Mouse (Mus musculus): ENCODE results near the gene Fam24a. TPM values are rescaled to one million over a fixed set of nuclear protein-coding genes. Genes with fewer than 3 reads are reported as not detected.

Fam24a gene
- total RNA-seq (2021) = not detected
- long read RNA-seq, experiment 1 = 0 reads
- long read RNA-seq, experiment 2 = 0 reads

- DNase-seq = no peak
- intact Hi-C loops (cut with DNase I) = no loop called here
Observed at GRCm38 (mm10) chr7:131333564-131333963, at the start of gene Fam24a. TSS of gene Fam24a (plus strand) at chr7:131333864.

DNA sequence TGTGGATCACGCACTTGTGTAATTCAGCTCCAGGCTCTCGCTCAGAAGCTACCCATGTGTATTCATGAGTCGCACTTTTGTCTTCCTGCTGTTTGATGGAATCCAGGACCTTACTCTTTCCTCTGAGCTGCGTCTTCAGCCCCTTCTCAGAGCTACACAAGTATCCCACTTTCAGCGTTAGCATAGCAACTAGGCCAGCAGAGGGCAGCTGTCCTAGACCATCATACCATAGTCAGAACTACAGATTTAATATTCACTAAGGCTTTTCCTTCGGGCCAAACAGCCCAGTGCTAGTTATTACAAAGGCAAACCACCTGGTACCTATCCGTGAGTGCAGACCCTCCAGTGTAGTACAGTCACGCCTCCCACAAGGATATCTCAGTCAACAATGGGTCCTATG lies 36.5 kb upstream of the Fam24a start:
- no peak for DNase-seq
- intact Hi-C loops (cut with DNase I) = no loop called here

- no peak for DNase-seq
- intact Hi-C loops (cut with DNase I) = no loop called here
Observed at GRCm38 (mm10) chr7:131303340-131303739, 30.3 kb upstream of the Fam24a start.

DNA sequence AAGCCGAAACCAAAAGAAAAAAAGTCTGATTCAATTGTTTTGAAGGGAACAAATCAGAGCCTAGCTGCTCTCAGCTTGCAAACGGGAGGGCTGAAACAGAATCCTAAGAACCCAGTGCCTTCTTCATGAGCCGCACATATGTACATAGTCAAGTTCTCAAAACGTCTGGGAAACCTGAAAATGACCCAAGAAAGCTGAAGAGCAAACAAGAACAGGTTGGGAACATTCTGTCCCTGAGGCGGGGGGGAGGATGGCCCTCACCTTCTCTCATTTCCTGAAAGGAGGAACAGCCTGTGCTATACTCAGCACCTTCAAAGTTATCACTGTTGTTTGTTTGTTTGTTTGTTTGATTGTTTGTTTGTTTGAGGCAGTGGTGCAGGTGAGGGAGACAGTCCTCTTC lies 26.9 kb upstream of the Fam24a start:
- intact Hi-C loops (cut with DNase I) = no loop called here

GRCm38 (mm10) chr7:131314493-131314892 lies 19.2 kb upstream of the Fam24a start:
- DNase-seq = no peak
- intact Hi-C loops (cut with DNase I) = no loop called here

More for the DNA sequence above, 26.9 kb upstream of the Fam24a start:
- DNase-seq = no peak

DNA sequence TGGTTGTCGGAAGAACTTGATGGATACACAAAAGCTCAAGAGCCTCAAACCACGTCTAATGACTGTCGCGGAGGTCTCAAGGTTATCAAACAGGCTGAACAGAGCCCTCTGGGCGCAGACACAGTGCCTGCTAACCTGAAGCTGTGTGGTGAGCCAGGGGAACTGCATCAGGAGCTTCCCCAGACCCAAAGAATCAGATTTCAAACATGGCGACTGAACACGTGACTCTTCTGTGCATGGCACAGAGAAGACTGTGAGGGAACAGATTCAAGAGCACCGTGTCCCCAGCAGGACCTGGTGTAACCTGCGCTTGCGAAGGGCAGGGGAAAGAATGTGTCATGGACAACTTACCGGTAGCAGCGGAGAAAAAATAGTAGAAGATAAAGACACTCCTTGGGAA lies 16.1 kb upstream of the Fam24a start:
- intact Hi-C loops (cut with DNase I) = no loop called here
- no peak for DNase-seq

GRCm38 (mm10) chr7:131318340-131318739 lies 15.3 kb upstream of the Fam24a start:
- DNase-seq = no peak
- intact Hi-C loops (cut with DNase I) = no loop called here

DNA sequence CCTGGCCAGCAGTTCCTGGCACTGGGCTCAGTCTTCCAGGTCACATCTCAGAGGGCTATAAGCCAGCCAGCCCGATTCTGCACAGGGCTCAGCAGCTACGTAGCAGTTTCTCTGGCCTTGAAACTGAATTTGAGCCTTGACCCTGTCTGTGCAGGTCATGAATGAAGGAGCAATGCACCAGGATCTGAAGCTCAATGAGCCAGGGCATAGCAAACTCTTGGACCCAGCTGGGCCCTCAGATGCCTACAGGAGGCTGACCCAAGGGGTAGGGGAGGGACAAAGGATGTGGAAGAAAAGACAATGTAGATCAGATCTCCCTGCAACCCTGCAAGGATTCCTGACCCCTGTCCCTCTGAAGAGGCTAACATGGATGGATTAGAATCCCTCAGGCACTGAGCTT lies 11.5 kb upstream of the Fam24a start, which contains the start of gene Cuzd1:
TSS of gene Cuzd1 (minus strand) at position 101 of the 400 bp plus-strand sequence.
- intact Hi-C loops (cut with DNase I) = no loop called here
- DNase-seq = no peak

GRCm38 (mm10) chr7:131327054-131327453 lies 6.6 kb upstream of the Fam24a start:
- intact Hi-C loops (cut with DNase I) = no loop called here
- no peak for DNase-seq

DNA sequence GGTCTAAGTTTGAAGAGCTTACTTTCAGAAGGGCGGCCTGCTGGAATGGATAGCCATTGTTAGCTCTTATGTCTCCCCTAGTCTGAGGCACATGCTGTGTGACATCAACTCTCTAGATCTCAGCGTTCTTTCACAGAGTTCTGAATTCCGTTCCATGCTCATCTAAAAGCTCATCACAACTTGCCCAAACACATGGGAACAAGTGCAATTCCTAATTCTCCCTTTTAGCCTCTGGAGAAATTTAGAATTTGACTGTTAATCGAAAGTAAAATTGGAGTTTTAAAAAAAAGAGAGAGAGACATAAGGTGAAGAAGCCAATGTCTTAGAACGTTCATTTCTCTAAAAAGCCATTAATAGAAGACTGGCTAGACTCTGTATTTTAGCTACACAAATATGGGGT lies 4.2 kb upstream of the Fam24a start, which contains the start of gene Fam24b:
TSS of gene Fam24b (minus strand) at position 101 of the 400 bp plus-strand sequence.
- intact Hi-C loops (cut with DNase I) = no loop called here

DNA sequence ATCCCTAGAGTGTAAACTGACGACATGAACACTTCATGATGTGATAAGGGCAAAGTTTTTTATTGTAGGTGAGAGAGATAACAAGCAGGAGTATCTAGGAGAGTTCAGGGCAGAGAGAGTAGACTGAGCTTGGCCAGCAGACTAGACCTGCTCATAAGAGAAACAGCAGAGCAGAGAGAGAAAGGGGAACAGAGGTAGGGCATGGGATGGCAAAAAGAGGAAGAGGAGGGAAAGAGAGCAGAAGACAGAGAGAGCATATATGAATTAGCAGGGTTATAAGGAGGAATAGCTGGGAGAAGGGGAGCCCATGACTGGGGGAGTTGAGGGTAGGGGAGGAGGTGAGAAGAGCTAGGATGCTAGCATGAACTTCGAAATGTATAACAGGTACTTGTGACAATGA lies 2.0 kb upstream of the Fam24a start:
- DNase-seq = no peak
- intact Hi-C loops (cut with DNase I) = no loop called here

More for the DNA sequence above, 4.2 kb upstream of the Fam24a start, which contains the start of gene Fam24b:
- no peak for DNase-seq

DNA sequence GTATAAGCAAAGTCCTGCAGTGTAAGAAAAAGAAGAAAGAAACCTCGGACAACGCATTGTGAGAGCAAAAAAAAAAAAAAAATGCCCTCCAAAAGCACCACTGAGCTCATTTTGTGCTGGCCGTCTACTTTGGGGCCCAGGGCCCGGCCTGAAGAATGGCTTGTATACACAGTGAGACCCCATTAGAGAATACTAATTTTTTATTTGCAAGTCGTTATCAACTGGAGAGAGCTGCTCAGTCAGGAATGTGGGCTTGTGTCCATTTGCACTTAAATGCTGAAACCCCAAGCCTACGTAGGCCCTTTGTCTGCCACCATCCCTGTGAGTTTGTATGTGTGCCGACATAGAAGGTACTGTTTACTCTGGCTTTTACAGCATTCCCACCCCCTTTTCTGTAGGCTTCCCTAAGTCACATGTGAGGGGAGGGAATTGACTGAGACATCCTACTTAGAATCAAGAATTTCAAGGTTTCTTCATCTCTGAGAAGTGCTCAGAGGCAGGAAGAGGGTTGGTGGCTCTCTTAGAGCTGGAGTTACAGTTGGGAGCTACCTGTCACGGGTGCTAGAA lies 3.9 kb downstream of the Fam24a start:
- no peak for DNase-seq
- intact Hi-C loops (cut with DNase I) = no loop called here

GRCm38 (mm10) chr7:131345856-131346541 lies 12.3 kb downstream of the Fam24a start:
- intact Hi-C loops (cut with DNase I) = no loop called here
- DNase-seq = no peak

DNA sequence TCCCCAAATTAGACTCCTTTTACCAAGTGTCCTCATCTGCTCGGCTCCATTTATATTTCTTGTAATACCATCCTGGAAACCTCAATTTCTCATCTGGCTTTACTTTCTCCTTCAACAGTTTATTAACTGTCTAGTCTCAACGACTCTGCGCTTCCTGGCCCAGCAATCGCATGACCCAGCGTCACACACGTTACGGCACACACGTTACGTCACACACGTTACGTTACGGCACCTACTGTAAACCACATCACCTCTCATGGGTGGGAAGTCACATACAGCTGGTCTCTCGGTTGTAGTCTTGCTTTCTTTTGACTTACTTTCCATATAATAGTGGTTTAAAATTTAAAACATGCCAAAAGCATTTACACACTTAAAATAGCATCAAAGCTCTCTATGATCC lies 22.4 kb downstream of the Fam24a start:
- DNase-seq = no peak
- intact Hi-C loops (cut with DNase I) = no loop called here

- intact Hi-C loops (cut with DNase I) = no loop called here
- DNase-seq = no peak
Observed at GRCm38 (mm10) chr7:131362269-131362614, 28.6 kb downstream of the Fam24a start.

DNA sequence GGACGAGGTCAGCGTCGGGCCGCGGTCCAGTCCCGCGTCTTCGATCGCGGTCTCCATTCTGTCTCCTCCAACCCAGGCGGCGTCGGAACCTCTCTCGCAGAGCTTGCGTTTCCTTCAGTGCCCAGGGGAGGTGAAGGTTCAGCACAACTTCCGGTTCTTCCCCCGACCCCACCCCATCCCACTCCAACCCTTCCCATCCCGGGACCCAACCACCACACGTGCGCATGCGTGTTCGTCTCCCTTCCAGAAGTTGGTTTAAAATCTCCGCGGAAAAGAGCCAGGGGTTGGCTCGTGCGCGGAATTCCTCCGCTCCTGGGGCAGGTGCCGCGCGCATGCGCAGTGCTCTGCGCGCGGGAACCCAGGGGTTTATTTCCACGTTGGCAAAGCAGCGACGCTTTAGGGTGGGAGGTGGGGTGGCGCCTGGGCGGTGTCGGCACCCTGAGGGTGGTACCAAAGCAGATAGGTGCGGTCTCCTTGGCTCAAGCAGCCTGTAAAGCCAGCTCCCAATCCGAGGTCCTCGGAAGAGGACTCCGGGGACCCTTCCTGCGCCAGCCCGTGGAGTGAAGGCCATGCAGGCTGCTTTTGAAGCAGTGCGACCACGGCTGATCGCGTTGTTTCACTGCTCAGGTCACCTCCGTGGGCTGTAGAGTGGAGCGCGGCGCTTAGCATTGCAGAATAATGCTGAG lies 29.1 kb downstream of the Fam24a start, which contains the start of gene 2310057M21Rik:
TSS of gene 2310057M21Rik (minus strand) at position 145 of the 686 bp plus-strand sequence.
- intact Hi-C loops (cut with DNase I) = no loop called here
- peak; percentile 85 to 95 for DNase-seq

GRCm38 (mm10) chr7:131364131-131364530 lies 30.5 kb downstream of the Fam24a start:
- intact Hi-C loops (cut with DNase I) = no loop called here
- DNase-seq = no peak

DNA sequence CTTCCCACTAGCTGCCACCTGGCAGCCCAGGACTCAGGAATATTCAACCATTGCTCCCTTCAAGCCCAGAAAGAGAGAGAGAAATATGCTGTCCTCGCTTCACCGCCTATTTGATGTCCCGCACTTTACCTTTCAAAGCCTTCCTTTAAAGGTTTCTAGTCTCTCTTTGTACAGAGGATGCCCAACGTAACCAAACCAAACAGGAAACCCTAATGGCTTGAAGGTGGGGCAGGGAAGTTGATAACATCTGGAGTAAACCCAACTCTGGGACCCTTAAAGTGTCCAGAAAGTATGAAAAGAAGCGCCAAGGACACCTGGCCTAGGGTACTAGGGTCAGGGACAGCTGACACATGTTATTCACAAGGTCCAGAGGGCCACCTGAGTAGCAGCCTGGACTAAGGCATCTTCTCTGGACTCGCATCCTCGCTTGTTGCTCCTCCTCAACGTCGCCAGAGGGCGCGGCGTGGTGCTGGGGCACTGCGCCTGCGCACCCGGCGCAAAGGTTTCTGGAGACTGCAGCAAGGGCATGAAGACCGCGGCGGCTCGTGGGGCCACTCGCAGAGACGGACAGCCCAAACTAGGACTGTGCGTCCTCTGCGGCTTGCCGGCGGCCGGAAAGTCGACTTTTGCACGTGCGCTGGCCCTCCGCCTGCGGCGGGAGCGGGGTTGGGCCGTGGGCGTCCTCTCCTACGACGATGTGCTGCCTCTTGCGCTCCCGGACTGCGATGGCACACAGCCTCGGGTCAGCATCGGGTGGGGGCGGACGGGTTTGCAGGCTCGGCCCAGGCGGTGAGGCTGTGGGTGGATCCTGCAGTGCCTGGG lies 37.2 kb downstream of the Fam24a start, which contains the start of gene Pstk:
TSS of gene Pstk (plus strand) at position 494 of the 822 bp plus-strand sequence.
- intact Hi-C loops (cut with DNase I) = loop anchor here (5.0 kb wide), 1 partner anchor 41 kb away; the partner anchor contains the start of genes Acadsb and Ikzf5
- peak; percentile 81 to 88 for DNase-seq

- no peak for DNase-seq
- intact Hi-C loops (cut with DNase I) = loop anchor here (5.0 kb wide), 1 partner anchor 41 kb away; the partner anchor contains the start of genes Acadsb and Ikzf5
Observed at GRCm38 (mm10) chr7:131371470-131371860, 37.8 kb downstream of the Fam24a start.

Measured in gastrocnemius, postnatal 36 days (tissue).